Mouse (Mus musculus) mature B cell (primary cell): Measurements from ENCODE around the gene Xrcc6.

Experiments
- in situ Hi-C: fragments of 300-500 bp; cut with MboI; formaldehyde crosslinking; loops from 2 replicates; pipeline ENCODE4 v1.14.3; 2019

Gene Xrcc6

DNA sequence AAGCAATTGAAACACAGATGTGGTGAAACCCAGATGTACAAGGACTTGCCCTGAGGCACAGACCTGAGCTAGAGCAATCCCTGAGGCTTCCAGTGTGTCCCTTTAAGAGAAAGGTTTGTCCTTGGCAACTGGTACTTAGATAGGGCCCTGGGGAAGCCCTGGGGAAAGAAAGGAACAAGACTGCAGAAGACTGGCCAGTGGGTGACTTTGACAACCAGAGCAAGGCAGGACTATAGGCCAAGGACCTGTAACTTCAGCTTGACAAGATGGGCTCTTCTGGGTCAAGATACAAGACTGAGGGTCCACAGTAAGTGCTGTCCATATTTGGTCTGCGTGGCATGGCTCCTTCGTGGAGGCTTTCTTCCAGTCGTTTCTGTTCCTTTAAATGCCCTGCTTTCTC, at the start of gene Xrcc6:
Gene Xrcc6, plus strand, starts transcription at position 190 of the 400 bp plus-strand sequence.
- in situ Hi-C loops = no loop called here

DNA sequence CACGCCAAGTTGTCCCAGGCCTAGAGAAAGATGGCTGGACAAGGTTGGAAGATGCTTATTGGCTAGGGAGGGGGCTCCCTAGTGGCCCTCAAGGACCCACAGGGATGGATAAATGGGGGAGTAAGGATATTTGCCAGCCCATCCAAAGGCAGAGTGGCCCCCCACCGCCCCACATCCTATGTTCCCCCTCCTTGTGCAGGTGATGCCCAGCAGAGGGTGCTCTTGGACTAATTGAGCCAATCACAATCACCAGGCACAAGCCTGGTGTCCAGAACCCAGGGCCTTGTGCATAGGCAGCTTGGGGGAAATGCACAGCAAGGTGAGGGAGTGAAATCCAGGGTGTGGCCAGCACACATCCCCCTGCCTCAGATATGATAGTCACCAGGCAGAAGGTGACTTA, 49.4 kb upstream of the Xrcc6 start:
- in situ Hi-C loops = no loop called here

DNA sequence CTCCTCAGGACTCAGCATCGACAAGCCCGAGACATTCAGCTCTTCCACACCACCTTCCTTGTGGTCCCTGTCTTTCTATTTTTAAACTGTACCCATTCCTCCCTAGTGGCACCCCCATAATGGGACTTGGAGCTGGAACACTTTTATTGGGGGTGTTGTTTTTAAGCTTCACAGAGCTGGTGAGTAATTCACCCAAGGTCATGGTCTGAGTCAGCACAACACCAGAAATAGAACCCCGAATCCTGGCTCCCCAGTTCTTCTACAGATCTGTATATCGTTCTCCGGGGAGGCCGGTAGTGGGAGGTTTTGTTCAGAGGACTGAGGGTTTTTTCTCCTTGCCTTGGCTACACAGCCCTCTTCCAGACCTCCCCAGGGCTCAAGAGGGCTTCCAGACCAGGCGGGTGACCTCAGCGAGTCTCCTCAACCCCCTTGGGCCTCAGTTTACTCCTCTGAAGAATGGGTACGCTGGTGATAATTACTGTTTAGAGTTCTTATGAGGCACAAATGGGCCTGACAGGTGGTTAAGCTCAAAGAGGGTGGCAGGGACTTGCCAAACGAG, 48.4 kb upstream of the Xrcc6 start:
- in situ Hi-C loops = no loop called here

DNA sequence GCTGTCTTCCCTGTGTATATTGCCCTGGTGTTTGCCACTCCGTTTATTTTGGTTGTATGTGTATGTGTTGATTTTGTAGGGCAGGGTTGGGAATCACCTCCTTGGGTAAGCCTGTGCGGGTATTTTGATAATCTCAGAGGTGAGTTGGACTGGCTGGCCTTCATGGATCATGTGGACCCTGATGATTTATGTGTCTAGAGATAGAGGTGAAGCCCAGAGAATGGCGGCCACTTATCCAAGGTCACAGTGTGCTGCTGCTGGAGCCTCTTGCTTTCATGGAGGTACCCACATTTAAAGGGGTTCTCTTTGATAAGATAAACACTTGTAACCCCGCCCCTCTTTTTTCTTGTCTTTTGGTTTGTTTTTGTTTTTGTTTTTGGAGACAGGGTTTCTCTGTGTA, 47.9 kb upstream of the Xrcc6 start:
- in situ Hi-C loops = no loop called here

DNA sequence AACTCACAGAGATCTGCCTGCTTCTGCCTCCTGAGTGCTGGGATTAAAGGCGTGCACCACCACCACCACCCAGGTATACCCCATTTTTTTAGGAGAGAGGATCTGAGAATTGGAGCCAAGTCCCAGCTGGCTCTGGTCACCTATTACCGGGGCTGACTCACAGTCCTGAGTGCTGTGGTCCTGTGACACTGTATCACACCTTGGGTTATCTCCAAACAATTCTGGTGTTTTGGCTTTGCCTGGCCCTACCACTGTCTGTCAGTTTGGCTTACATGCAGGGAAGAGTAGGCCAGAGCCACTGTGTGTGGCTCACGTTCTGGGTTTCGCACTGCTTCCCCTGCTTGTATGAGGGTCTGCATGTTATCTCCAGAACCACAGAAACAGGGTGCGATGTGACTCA, 47.4 kb upstream of the Xrcc6 start:
- in situ Hi-C loops = no loop called here

DNA sequence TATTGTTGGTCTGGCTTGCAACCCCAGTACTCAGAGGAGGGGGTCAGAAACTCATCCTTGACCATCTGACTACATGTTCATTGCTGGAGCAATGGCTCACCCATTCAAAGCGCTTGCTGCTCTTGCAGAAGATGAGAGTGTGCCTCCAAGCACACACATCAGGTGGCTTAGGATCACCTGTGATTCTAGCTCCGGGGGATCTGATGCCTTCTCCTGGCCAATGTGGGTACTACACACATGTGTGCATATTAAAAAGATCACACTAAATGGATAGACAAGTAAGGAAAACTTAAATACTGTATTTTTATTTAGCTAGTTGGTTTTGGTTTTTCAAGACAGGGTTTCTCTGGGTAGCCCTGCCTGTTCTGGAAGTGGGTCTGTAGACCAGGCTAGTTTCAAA, 46.6 kb upstream of the Xrcc6 start:
- in situ Hi-C loops = no loop called here

DNA sequence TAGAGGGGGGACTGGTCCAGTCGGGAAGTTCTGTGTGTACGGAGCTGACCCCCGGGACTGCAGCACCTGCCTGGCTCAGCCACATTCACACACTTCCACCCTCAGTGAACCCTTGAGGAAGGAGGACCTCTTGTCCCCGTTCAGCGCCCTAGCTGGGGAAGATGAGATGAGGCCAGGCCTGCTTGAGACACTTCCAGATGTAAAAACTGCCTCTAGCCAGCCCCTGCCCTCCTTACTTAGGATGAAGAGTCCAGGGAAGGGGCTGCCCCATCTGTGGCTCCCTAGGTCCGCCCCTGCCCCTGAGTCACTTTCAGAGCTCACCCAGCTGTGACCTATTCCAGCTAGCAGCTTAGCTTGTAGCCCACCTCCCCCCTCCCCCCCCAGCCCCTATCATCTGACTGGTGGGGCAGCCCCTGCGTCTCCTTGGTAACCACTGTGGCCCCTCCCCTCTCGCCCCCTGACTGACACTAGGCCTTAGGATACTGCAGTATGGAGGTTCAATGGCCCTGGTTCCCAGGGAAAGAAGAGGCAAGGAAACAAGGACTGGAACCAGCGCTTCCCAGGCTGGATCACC, 44.4 kb upstream of the Xrcc6 start:
- in situ Hi-C loops = no loop called here

DNA sequence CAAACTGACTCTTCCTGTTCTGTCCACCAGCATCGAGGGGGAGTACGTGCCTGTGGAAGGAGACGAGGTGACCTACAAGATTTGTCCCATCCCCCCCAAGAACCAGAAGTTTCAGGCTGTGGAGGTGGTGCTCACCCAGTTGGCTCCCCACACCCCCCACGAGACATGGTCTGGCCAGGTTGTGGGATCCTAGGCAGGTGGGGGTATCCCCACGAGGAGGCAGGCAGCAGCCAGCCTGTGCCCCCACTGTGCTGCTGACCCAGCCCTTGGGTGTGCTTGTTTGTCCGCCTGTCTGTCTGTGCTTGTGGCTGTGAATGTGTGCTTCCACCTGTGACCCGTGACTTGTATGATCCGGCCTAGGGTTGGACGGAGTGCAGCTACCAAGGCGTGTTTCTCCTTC, 38.6 kb upstream of the Xrcc6 start:
- in situ Hi-C loops = no loop called here

DNA sequence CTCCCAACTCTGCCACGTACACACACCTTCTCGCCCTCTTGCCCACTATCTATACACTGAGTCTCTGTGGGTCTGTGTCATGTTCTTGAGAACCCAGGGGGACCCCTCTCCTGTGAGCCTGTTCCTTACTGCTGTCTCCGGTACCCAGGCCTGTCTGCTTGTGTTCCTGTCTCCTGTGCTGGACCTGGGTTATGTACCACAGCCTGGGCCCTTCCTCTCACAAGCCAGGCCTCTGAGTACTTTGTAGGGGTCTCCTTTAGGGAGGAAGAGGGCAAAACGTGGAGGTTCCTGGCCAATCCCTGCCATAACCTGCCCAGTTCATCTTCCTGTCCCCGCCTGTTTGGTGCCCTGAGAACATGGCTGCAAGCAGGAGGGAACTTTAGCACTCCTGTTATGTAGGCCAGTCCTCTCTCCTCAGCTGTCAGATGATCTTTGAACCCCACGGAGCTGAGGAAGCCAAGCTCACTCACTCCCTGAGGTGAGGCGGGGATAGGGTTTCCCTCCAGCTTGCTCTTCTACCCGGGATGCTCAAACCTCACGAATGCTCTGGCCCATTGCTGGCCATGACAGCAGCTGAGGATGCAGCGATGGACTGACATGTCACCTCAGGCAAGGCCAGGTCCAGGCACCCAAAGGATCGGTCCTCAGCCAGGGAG, 38.0 kb upstream of the Xrcc6 start:
- in situ Hi-C loops = no loop called here

DNA sequence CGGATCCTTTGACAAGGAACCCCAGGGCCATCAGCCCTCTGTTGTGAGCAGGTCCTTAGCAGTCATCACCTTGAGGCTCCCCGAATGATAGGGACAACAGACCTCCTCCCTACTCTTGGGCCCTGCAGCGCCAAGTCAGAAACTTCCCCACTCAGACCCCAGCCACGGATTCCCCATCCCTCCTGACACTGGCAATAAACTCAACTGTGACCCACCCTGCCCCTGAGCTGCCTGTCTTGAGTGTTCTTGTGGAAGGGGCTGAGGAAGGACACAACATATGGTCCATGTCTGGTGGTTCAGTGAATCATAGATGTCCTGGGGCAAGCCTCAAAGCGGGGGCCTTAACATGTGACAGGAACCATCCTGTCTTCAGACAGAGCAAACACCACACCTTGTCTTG, 36.9 kb upstream of the Xrcc6 start:
- in situ Hi-C loops = no loop called here

DNA sequence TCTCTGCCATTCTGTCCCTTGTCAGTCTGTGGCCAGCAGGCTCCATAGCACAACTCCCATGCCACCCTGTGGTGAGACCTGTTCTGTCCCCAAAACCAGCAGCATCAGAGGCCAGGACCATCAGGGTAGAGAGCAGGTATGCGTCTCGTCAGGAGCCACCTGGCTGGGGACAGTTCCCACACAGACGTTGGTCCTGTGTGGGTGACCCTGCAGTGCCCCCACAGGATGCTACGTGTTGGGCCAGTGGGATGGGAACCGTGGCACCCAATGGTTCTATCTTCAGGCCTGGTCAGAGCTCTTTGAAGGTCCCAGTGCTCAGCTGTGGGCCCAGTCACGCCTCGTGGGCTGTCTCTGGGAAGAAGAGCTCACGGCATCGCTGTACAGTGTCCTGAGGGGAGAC, 36.5 kb upstream of the Xrcc6 start:
- in situ Hi-C loops = no loop called here

DNA sequence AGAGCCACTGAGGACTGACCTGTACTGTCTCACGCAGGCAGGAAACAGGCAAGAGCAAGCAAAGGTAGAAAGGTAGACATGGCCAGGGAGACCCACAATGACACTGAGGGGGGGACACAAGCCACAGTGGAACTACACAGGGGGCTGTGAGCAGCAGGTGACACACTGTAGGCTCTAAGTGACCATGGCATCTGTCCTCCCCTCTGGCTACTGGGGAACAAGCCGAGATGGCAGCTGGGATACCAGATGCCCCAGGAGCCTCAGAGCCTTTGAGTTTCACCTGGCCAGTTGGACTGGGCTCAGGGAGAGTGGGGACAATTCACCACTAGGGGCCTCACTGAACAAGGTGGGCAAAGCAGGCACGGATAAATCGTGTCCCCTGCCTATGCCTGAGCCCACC, 35.3 kb upstream of the Xrcc6 start:
- in situ Hi-C loops = no loop called here

DNA sequence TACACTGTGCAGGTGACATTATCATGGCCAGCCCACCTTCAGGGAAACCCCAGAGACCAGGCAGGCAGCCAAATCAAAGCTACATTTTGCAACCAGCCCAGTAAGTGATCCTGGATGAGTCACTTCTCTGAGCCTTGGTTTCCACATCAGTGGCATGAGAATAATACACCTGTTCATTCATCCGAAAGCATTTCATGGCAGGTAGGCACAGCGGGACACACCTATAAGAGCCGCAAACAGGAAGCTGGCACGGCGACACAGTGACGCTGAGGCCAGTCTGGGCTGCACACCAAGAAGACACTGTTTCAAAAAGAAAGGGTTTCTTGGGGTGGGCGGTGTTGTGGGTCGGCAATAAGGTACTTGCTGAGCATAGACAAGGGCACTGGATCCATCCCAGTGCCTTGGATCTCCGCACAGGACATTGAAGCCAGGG, 33.5 kb upstream of the Xrcc6 start:
- in situ Hi-C loops = no loop called here

DNA sequence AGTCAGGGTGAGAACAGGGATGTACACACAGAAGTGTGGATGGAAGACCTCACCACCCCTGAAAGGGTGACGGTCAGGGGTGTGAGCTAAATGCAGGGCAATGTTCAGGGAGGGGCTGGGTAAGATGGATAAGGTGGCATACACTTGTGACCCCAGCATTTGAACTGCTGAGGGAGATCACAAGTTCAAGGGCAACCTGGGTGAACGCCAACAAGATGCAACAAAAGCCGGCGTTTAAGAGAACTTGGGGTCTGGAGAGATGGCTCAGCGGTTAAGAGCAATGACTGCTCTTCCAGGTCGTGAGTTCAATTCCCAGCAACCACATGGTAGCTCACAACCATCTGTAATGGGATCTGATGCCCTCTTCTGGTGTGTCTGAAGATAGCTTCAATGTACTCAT, 32.9 kb upstream of the Xrcc6 start:
- in situ Hi-C loops = no loop called here

DNA sequence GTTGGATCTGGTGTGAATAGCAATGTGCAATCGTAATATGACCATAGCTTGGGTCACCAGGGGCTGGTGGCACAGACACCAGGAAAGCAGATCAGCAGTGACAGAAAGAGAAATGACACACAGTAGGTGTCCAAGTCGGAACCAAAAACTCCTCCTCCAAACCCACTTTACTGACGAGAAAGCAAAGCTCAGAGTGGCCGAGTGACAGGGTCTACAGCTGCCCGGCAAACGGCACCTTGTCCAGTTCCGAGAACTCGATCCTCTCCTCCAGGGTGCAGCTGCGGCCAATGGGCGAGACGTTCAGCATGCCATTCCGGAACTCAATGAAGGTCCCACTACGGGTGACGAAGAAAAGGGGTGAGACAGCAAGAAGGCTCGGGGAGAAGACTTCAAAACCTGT, 32.2 kb upstream of the Xrcc6 start:
- in situ Hi-C loops = no loop called here

DNA sequence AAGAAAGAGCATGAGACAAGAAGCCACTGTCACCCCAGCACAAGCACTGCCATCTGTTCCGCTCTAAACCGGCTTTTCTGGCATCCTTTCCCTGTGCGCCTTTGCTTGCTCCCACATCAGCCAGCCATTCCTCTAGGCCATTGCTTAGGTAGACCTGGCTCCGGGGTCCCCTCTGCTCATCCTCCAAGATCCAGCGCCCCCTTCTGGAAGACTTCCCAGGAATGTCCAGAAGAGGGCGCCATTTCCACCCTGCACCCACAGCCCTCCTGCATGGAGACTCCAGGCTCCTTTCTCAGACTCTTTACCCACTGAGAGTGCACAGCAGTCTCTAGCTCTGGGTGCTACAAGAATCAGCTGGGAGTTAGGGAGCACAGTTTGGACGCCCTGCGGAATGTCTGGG, 31.2 kb upstream of the Xrcc6 start:
- in situ Hi-C loops = no loop called here

DNA sequence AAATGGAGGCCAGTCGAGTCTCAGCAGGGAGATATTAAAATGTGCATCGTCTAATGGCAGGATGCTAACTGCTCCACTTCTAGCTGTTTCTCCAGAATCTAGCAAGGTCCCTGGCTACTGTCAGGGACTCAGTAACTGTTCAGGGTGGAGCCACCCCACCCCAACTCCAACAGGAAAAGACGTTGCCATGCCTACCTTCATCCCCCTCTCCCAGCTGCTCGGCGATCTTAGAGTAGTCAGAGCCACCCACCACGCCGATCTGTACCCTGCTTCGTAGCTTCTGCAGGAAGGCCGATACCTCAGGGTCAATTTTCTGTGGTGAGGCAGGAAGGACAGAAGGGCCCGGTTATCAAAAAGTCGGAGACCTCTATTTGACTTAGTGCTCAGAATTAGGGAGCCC, 30.0 kb upstream of the Xrcc6 start:
- in situ Hi-C loops = no loop called here

DNA sequence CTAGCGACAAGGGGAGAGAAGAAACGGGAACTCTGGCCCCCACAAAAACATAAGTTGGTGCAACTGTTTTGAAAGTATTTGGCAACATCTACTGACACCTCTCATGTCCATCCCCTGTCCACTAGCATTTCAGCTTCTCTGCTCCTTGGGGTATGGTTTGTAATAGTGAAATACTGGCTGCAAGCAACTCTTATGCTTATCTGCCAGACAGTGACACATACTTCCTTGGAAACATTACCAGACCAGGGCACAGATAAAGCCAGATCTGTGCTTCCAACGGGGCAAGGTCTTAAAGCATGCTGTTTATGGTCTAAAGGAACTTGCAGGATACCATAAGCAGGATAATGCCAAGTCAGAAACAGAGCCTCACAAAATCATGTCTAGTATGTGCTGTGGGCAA, 28.7 kb upstream of the Xrcc6 start:
- in situ Hi-C loops = no loop called here

DNA sequence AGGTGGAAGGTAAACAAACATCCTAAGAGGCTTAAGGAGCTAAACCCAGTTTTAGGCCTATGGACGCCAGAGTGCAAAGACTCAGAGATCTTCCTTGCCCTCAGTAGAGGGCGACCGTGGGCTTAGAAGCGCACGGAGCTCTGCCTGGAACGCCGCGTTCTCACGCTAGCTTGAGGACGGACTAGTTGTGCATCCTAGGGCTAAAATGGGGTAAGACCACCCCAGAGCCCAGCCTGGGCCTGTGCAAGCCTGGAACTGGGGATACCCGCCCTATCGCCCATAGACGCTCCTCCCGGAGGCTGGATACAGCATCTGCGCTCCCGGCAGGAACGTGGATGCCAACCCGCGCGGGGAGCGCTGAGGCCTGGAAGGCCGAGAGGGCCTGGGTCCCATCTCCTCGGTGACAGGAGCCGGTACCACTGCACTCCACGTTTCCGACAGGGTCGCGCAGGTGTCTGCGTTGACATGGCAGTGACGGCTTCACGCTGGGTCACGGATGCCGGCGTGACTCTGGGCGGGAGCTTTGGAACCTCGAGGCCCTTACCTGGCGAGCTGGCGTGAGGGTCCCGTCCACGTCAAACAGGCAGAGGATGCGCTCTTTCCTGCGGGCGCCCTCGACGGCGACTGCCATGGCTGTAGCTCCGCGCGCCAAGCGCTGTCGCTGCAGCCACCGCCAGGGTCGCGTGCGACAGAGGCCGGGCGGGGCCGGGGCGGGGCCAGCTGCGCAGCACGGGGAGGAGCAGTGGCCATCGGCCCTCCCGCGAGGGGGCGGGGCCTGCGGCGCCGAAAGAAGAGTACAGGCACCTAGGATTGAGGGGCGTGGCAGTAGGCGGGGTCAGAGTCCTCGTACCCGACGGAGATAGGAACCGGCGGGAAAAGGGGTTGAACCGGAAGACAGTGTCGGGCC, 27.2 kb upstream of the Xrcc6 start, which contains the start of gene Pmm1:
Gene Pmm1, minus strand, starts transcription at position 760 of the 907 bp plus-strand sequence.
- in situ Hi-C loops = no loop called here

DNA sequence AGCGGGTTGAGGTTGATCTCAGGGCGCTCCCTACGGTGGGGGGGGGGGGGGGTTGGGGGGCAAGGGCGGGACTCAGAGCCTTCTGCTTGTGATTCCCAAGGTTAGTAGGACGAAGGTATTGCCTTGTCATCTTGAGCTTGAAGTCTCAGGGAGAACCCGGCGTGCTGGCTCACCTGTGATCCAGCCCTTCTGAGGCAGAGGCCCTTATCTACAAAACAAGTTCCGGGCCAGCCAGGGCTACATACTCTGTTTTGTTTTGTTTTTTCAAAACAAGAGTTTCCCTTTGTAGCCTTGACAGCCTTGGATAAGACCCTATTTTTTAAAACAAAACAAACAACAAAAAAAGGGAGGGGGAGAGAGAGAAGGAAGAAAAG, 26.6 kb upstream of the Xrcc6 start:
- in situ Hi-C loops = no loop called here

DNA sequence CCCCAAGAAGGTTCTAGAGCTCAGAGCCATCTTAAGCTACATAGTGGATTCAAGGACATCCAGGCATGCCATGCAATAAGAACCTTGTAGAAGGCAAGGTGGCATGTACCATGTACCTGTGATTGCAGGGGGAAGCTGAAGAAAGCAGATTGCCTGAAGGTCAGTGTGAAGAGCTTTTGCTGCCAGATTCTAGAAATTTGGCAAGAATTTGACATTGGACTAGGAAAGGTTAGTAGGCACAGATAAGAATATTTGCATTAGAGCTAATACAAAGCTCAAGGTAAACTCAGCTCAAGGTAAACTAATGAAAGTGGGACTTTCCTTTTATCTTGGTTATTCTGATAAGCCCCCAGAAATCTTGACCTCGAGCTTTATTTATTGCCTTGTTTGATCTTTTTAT, 23.4 kb upstream of the Xrcc6 start:
- in situ Hi-C loops = no loop called here

DNA sequence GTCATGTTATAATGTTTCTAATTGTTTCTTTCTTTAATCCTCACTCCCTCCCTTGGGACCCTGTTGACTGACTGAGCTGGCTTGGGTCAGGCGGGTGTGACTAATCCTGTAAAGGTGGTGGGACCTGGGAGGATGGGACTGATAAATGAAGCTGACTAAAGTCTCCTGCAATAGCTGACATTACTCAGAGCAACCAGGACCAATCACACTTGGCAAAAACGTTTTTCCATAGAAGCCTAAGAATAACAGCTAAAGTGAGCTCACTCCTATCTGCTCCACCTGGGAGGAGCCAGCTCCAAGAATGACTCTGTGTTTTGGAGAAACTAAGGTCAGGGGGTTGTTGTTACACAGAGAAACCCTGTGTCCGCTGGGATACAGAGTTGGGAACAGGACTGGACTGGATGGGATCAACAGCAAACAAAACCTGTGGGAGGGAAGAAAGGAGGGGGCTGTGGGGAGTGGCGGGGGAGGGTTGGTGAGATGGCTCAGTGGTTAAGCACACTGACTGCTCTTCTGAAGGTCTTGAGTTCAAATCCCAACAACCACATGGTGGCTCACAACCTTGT, 22.6 kb upstream of the Xrcc6 start:
- in situ Hi-C loops = no loop called here
